Mouse (Mus musculus): ENCODE data around the gene Cep44. TPM values are rescaled to one million over a fixed set of nuclear protein-coding genes. Genes with fewer than 3 reads are reported as not detected.

The Cep44 gene
- polyA plus RNA-seq, 1 experiment from 2014 or later, result 41.8 TPM

GRCm38 (mm10) chr8:56518848-56519247 is 32.0 kb downstream of the Cep44 start:
- Histone ChIP-seq H3K27me3 (ENCODE audit: control insufficient read depth, insufficient read depth, low read length) (no peaks in the 10 kb centered on the region), H3K9ac (replicated peaks; ENCODE audit: low read depth, low read length) (no peak overlapping the region), H3K4me2 (replicated peaks; ENCODE audit: low read depth, low read length) (no peak overlapping the region), H3K4me1 (ENCODE audit: control insufficient read depth, insufficient read depth, low read length) (no peaks in the 10 kb centered on the region), H3K4me3 (ENCODE audit: low read depth, low read length) (no peak overlapping the region), H3K9me3 (ENCODE audit: control insufficient read depth, low read depth, low read length) (no peaks in the 10 kb centered on the region), H3K27ac (ENCODE audit: low read length) (no peak overlapping the region), H3K36me3 (ENCODE audit: control insufficient read depth, insufficient read depth, low read length) (no peaks in the 10 kb centered on the region)
- no peak for ATAC-seq (ENCODE audit: insufficient number of reproducible peaks, insufficient read depth, low FRiP score, low read depth)
- 72% methylated on average over 6 of the region's 6 CpGs for WGBS

- no peak for ATAC-seq (ENCODE audit: insufficient number of reproducible peaks, insufficient read depth, low FRiP score, low read depth)
- H3K27me3 ChIP-seq (ENCODE audit: control insufficient read depth, insufficient read depth, low read length), result no peaks in the 10 kb centered on the region
- H3K36me3 ChIP-seq (ENCODE audit: control insufficient read depth, insufficient read depth, low read length), result no peaks in the 10 kb centered on the region
- H3K4me1 ChIP-seq (ENCODE audit: control insufficient read depth, insufficient read depth, low read length), result no peaks in the 10 kb centered on the region
- no peak overlapping the region for H3K27ac ChIP-seq (ENCODE audit: low read length)
- H3K9ac ChIP-seq (replicated peaks; ENCODE audit: low read depth, low read length), result no peak overlapping the region
- H3K9me3 ChIP-seq (ENCODE audit: control insufficient read depth, low read depth, low read length), result no peaks in the 10 kb centered on the region
- no peak overlapping the region for H3K4me3 ChIP-seq (ENCODE audit: low read depth, low read length)
- WGBS, result 74% methylated on average over 4 of the region's 4 CpGs
- no peak overlapping the region for H3K4me2 ChIP-seq (replicated peaks; ENCODE audit: low read depth, low read length)
Observed at GRCm38 (mm10) chr8:56508952-56509479, 41.8 kb downstream of the Cep44 start.

GRCm38 (mm10) chr8:56508318-56508951 is 42.4 kb downstream of the Cep44 start:
- Histone ChIP-seq H3K9ac (replicated peaks; ENCODE audit: low read depth, low read length) (no peak overlapping the region), H3K4me3 (ENCODE audit: low read depth, low read length) (no peak overlapping the region), H3K36me3 (ENCODE audit: control insufficient read depth, insufficient read depth, low read length) (no peaks in the 10 kb centered on the region), H3K4me2 (replicated peaks; ENCODE audit: low read depth, low read length) (no peak overlapping the region), H3K27ac (ENCODE audit: low read length) (no peak overlapping the region), H3K9me3 (ENCODE audit: control insufficient read depth, low read depth, low read length) (no peaks in the 10 kb centered on the region), H3K27me3 (ENCODE audit: control insufficient read depth, insufficient read depth, low read length) (no peaks in the 10 kb centered on the region), H3K4me1 (ENCODE audit: control insufficient read depth, insufficient read depth, low read length) (no peaks in the 10 kb centered on the region)
- WGBS, result 40% methylated on average over 3 of the region's 3 CpGs
- ATAC-seq (ENCODE audit: insufficient number of reproducible peaks, insufficient read depth, low FRiP score, low read depth), result no peak

- Histone ChIP-seq H3K4me2 (replicated peaks; ENCODE audit: low read depth, low read length) (no peak overlapping the region), H3K27ac (ENCODE audit: low read length) (no peak overlapping the region), H3K9me3 (ENCODE audit: control insufficient read depth, low read depth, low read length) (no peaks in the 10 kb centered on the region), H3K9ac (replicated peaks; ENCODE audit: low read depth, low read length) (no peak overlapping the region), H3K4me1 (ENCODE audit: control insufficient read depth, insufficient read depth, low read length) (no peaks in the 10 kb centered on the region), H3K27me3 (ENCODE audit: control insufficient read depth, insufficient read depth, low read length) (no peaks in the 10 kb centered on the region), H3K36me3 (ENCODE audit: control insufficient read depth, insufficient read depth, low read length) (no peaks in the 10 kb centered on the region), H3K4me3 (ENCODE audit: low read depth, low read length) (no peak overlapping the region)
- no peak for ATAC-seq (ENCODE audit: insufficient number of reproducible peaks, insufficient read depth, low FRiP score, low read depth)
Observed at GRCm38 (mm10) chr8:56501911-56502310, 48.9 kb downstream of the Cep44 start.

GRCm38 (mm10) chr8:56489496-56489895 is 61.4 kb downstream of the Cep44 start:
- H3K27me3 ChIP-seq (ENCODE audit: control insufficient read depth, insufficient read depth, low read length), result no peaks in the 10 kb centered on the region
- WGBS, result 31% methylated on average over 2 of the region's 2 CpGs
- H3K4me1 ChIP-seq (ENCODE audit: control insufficient read depth, insufficient read depth, low read length), result no peaks in the 10 kb centered on the region
- ATAC-seq (ENCODE audit: insufficient number of reproducible peaks, insufficient read depth, low FRiP score, low read depth), result no peak
- H3K36me3 ChIP-seq (ENCODE audit: control insufficient read depth, insufficient read depth, low read length), result no peaks in the 10 kb centered on the region
- no peaks in the 10 kb centered on the region for H3K9me3 ChIP-seq (ENCODE audit: control insufficient read depth, low read depth, low read length)
- H3K27ac ChIP-seq (ENCODE audit: low read length), result no peak overlapping the region
- no peak overlapping the region for H3K9ac ChIP-seq (replicated peaks; ENCODE audit: low read depth, low read length)
- no peak overlapping the region for H3K4me2 ChIP-seq (replicated peaks; ENCODE audit: low read depth, low read length)
- no peak overlapping the region for H3K4me3 ChIP-seq (ENCODE audit: low read depth, low read length)

GRCm38 (mm10) chr8:56486006-56486405 is 64.8 kb downstream of the Cep44 start:
- ATAC-seq (ENCODE audit: insufficient number of reproducible peaks, insufficient read depth, low FRiP score, low read depth), result no peak
- no peak overlapping the region for H3K27ac ChIP-seq (ENCODE audit: low read length)
- H3K9me3 ChIP-seq (ENCODE audit: control insufficient read depth, low read depth, low read length), result no peaks in the 10 kb centered on the region
- H3K4me1 ChIP-seq (ENCODE audit: control insufficient read depth, insufficient read depth, low read length), result no peaks in the 10 kb centered on the region
- H3K27me3 ChIP-seq (ENCODE audit: control insufficient read depth, insufficient read depth, low read length), result no peaks in the 10 kb centered on the region
- H3K4me2 ChIP-seq (replicated peaks; ENCODE audit: low read depth, low read length), result no peak overlapping the region
- no peak overlapping the region for H3K4me3 ChIP-seq (ENCODE audit: low read depth, low read length)
- no peaks in the 10 kb centered on the region for H3K36me3 ChIP-seq (ENCODE audit: control insufficient read depth, insufficient read depth, low read length)
- 29% methylated on average over 3 of the region's 3 CpGs for WGBS
- no peak overlapping the region for H3K9ac ChIP-seq (replicated peaks; ENCODE audit: low read depth, low read length)

Small RNA genes lying within 50 kb of the gene (microRNA-seq; reads per million reads assigned to microRNA genes)
- gene Gm25992, result not detected

Other genes with a start within 250 kb of the Cep44 start
- 44.6 and 46.5 TPM in 2 replicates for gene Fbxo8, start within 50 bp of the Cep44 start, polyA plus RNA-seq (2014; fragmentation: Nextera tagmentation; extraction: Ambion mirVana)

Data from stomach, embryonic 14.5 days (tissue).